Mouse (Mus musculus): ENCODE measurements at regions not wholly inside any gene's neighbourhood (a gene's known extent, or its start where the extent isn't known, plus 50 kb on each side); places are given as distances from the start of the nearest gene placed in this dataset.
"Not testable (repeated sequence)": the region's sequence is repeated elsewhere in the genome, so short reads cannot be mapped to it uniquely, and the experiment has no call there.

DNA sequence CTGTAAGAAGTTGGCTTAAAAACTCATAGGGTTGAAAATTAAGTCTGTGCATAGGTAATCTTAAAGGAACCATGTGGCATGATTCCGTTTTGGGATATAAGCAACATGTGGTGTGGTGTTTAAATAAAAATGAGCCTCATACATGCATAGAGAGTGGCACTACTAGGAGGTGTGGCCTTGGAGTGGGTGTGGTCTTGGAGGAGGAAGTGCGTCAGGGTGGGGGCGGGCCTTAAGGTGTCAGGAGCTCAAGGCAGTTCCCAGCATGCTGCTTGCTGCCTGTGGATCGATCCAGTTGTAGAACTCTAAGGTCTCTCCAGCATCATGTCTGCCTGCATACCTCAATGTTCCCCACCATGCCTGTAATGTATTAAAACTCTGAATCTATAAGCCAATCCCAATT, 152.0 kb downstream of the Cand1 start:
- 96% methylated on average over 4 of the region's 4 CpGs for WGBS
- H3K27me3 ChIP-seq: no peaks in the 10 kb centered on the region
- no peak overlapping the region for H3K4me2 ChIP-seq (replicated peaks)
- H3K9me3 ChIP-seq (replicated peaks): no peaks in the 10 kb centered on the region
- no peaks in the 10 kb centered on the region for H3K4me1 ChIP-seq
- ATAC-seq (ENCODE audit: low FRiP score): no peak
- no peak overlapping the region for H3K4me3 ChIP-seq
- H3K27ac ChIP-seq: no peak overlapping the region
- H3K36me3 ChIP-seq: no peaks in the 10 kb centered on the region
- no peak overlapping the region for H3K9ac ChIP-seq

DNA sequence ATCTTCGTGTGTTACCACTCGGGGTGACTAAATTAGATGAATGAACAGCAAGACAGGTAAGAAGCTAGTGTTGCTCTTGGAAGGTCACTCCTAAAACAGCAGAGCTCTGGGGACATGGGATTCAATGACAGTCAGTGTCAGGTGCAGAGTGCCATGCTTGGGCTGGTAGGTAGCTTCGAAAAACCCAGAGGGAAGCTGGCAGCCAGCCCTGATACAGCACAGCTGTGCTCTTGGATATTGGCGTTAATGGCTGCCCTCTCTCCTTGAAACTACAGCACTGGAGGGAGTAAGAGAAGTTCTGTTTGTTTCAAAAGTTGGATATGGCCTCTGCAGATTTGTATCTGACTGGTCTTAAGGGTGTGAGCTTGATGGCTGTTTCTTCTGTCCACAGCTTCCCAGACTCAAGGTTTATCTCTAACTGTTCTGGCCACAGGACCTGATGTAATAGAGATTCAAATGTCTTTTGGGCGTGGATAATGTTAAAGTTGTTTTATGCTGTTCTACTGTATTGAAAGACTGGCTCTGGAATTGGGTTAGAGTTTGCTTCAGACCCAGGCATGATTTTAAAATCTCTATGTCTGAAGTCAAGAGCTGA, 152.7 kb downstream of the Cand1 start:
- Histone ChIP-seq H3K27ac (no peak overlapping the region), H3K4me1 (no peaks in the 10 kb centered on the region), H3K36me3 (no peaks in the 10 kb centered on the region), H3K9ac (no peak overlapping the region), H3K4me3 (no peak overlapping the region), H3K27me3 (no peaks in the 10 kb centered on the region), H3K9me3 (replicated peaks) (no peaks in the 10 kb centered on the region), H3K4me2 (replicated peaks) (no peak overlapping the region)
- WGBS: 94% methylated on average over 5 of the region's 5 CpGs
- no peak for ATAC-seq (ENCODE audit: low FRiP score)

DNA sequence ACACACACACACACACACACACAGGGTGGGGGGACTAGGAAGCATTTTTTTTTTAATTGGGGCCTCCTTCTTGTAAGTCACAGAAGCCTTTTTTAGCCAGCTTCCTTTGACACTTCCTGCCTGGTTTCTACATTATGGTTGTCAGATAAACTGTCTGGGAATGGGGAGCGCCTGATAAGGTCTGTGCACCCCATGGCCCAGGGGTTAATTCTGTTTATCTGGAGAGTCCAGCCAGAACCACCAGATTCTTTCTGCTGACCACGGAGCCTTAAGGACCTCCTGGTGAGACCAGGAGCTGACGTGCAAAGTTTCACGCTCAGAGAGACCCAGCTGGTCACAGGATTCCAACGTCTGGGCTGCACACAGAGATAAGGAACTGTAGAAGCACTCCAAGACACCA, 153.4 kb downstream of the Cand1 start:
- H3K27me3 ChIP-seq: no peaks in the 10 kb centered on the region
- ATAC-seq (ENCODE audit: low FRiP score): no peak
- H3K4me3 ChIP-seq: no peak overlapping the region
- WGBS: 68% methylated on average over 5 of the region's 5 CpGs
- H3K27ac ChIP-seq: no peak overlapping the region
- no peak overlapping the region for H3K9ac ChIP-seq
- H3K9me3 ChIP-seq (replicated peaks): no peaks in the 10 kb centered on the region
- no peak overlapping the region for H3K4me2 ChIP-seq (replicated peaks)
- no peaks in the 10 kb centered on the region for H3K36me3 ChIP-seq
- H3K4me1 ChIP-seq: no peaks in the 10 kb centered on the region

DNA sequence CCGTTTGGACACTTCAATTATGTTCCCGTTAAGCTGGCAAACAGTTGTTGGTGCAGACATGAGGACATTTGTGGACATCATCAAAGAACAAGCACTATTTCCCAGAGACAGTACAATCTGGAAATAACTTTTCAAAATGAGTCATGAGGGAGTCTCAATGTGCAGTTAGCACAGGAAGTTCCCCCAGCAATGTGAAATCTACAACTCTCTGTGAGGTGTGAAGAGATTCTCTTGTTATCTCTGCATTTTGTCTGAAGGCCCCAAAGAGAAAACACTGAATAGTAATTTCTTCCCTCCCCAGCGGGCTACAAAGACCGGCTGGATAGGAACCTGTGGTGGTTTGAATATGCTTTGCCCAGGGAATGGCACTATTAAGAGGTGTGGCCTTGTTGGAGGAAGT, 156.4 kb downstream of the Cand1 start:
- H3K36me3 ChIP-seq: no peaks in the 10 kb centered on the region
- no peaks in the 10 kb centered on the region for H3K9me3 ChIP-seq (replicated peaks)
- 79% methylated on average over 4 of the region's 4 CpGs for WGBS
- no peak overlapping the region for H3K4me3 ChIP-seq
- ATAC-seq (ENCODE audit: low FRiP score): no peak
- no peaks in the 10 kb centered on the region for H3K27me3 ChIP-seq
- H3K4me1 ChIP-seq: peaks cover 5% of the 10 kb centered on the region; the same call in 1 of the 2 replicates
- no peak overlapping the region for H3K9ac ChIP-seq
- no peak overlapping the region for H3K27ac ChIP-seq
- H3K4me2 ChIP-seq (replicated peaks): no peak overlapping the region

DNA sequence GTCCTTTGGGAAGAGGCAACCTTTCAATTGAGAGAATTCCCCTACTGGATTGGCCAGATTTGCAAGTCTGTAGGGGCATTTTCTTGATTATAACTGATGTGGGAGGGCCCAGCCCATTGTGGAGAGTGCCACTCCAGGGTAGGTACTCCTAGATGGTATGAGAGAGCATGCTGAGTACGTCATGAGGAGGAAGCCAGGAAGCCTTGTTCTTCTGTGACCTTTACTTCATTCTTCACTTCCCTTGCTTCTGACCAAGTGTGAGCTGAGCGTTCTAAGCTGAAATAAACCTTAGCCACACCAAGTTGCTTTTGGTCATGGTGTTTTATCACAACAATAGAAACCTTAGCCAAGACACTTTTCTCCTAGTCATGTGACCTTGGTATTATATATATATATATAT, 157.0 kb downstream of the Cand1 start:
- no peak overlapping the region for H3K9ac ChIP-seq
- H3K4me3 ChIP-seq: no peak overlapping the region
- H3K27me3 ChIP-seq: no peaks in the 10 kb centered on the region
- no peak for ATAC-seq (ENCODE audit: low FRiP score)
- peaks cover 5% of the 10 kb centered on the region; the same call in 1 of the 2 replicates for H3K4me1 ChIP-seq
- H3K9me3 ChIP-seq (replicated peaks): no peaks in the 10 kb centered on the region
- H3K36me3 ChIP-seq: no peaks in the 10 kb centered on the region
- no peak overlapping the region for H3K27ac ChIP-seq
- no peak overlapping the region for H3K4me2 ChIP-seq (replicated peaks)
- WGBS: 73% methylated on average over 2 of the region's 2 CpGs

DNA sequence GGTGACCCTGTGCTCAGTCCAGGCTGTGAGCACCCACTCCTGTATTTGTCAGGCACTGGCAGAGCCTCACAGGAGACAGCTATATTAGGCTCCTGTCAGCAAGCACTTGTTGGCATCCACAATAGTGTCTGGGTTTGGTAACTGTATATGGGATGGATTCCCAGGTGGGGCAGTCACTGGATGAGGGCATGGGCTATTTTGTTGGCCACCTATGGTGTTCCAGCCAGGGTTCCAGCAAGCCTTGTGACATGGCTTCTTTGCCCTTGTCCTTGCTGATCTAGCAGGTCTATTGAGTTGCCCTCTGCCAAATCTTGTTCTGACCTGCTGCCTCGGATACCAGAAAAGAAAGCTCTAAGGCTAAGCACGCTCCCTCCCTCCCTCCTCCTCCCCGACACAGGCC, 158.1 kb downstream of the Cand1 start:
- not testable (repeated sequence) for H3K9me3 ChIP-seq (replicated peaks); H3K4me2 ChIP-seq (replicated peaks); H3K4me1 ChIP-seq; ATAC-seq (ENCODE audit: low FRiP score); H3K36me3 ChIP-seq; H3K27me3 ChIP-seq; H3K27ac ChIP-seq; H3K9ac ChIP-seq; H3K4me3 ChIP-seq
- 93% methylated on average over 3 of the region's 3 CpGs for WGBS

DNA sequence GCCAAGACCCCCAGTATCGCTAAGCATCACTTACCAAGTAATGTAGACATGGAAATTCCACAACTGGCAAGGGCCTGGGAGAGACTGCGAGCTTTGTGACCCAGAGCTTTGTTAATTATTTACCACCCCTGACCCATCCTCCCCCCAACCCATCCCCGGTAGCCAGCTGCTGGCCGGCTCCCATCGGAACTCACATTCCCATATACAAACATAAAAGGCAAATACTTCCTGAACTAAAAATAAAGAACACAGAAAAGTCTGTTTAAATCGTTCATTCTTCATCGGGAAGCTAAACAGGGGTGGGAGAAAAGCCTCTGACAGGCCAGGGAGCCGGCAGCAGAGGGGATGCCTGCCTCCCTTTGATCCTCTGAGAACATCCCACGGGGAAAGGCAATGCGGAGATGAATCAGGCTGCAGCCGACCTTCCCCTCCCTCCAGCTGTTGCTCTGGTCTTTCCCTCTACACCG, 163.7 kb downstream of the Cand1 start:
- no peaks in the 10 kb centered on the region for H3K9me3 ChIP-seq (replicated peaks)
- no peak for ATAC-seq (ENCODE audit: low FRiP score)
- no peak overlapping the region for H3K9ac ChIP-seq
- no peaks in the 10 kb centered on the region for H3K36me3 ChIP-seq
- H3K4me2 ChIP-seq (replicated peaks): peak overlapping the region; percentile 25
- 8% methylated on average over 12 of the region's 12 CpGs for WGBS
- H3K27me3 ChIP-seq: no peaks in the 10 kb centered on the region
- H3K27ac ChIP-seq: no peak overlapping the region
- H3K4me1 ChIP-seq: peaks cover 13% of the 10 kb centered on the region; the same call in 1 of the 2 replicates
- no peak overlapping the region for H3K4me3 ChIP-seq

DNA sequence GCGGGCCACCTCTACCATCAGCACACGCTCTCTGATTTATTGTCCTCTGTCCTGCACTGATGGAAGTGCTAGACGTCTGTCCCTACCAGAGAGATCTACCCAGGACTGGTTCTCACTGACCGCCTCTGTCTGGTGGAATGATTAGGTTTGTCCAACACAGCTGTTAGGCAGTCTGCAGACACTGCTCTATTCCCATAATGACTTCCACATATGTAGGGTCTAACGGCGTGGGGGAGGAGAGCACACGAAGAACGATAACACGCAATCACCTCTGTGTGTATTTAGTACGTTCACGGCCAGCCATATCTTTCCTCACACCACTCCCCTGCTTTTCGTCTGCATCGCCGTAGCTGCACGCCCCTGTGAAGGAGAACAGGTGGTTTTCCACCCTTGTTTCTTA, 165.0 kb downstream of the Cand1 start:
- H3K4me3 ChIP-seq: no peak overlapping the region
- H3K36me3 ChIP-seq: no peaks in the 10 kb centered on the region
- H3K27ac ChIP-seq: no peak overlapping the region
- ATAC-seq (ENCODE audit: low FRiP score): no peak
- H3K4me1 ChIP-seq: peaks cover 13% of the 10 kb centered on the region; the same call in 1 of the 2 replicates
- H3K27me3 ChIP-seq: no peaks in the 10 kb centered on the region
- H3K9me3 ChIP-seq (replicated peaks): no peaks in the 10 kb centered on the region
- no peak overlapping the region for H3K4me2 ChIP-seq (replicated peaks)
- no peak overlapping the region for H3K9ac ChIP-seq
- 80% methylated on average over 15 of the region's 15 CpGs for WGBS

DNA sequence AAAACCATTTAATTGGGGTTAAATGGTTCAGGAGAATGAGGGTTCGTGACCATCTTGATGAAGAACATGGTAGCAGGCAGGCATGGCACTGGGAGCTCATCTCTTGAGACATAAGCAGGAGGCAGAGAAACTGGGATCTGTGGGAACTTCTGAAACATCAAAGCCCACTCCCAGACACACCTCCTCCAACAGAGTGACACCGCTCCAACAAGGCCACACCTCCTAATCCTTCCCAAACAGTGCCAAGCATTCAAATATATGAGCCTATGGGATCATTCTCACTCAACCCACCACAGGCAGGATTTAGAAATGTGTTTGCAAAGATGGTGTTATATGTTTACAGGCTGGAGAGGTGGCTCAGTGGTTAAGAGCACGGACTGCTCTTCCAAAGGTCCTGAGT, 165.9 kb downstream of the Cand1 start:
- no peaks in the 10 kb centered on the region for H3K36me3 ChIP-seq
- no peaks in the 10 kb centered on the region for H3K27me3 ChIP-seq
- H3K4me1 ChIP-seq: peaks cover 10% of the 10 kb centered on the region; the same call in 1 of the 2 replicates
- no peak overlapping the region for H3K9ac ChIP-seq
- no peak overlapping the region for H3K4me2 ChIP-seq (replicated peaks)
- no peak overlapping the region for H3K27ac ChIP-seq
- WGBS: 95% methylated on average over 3 of the region's 3 CpGs
- H3K4me3 ChIP-seq: no peak overlapping the region
- no peaks in the 10 kb centered on the region for H3K9me3 ChIP-seq (replicated peaks)
- ATAC-seq (ENCODE audit: low FRiP score): no peak

DNA sequence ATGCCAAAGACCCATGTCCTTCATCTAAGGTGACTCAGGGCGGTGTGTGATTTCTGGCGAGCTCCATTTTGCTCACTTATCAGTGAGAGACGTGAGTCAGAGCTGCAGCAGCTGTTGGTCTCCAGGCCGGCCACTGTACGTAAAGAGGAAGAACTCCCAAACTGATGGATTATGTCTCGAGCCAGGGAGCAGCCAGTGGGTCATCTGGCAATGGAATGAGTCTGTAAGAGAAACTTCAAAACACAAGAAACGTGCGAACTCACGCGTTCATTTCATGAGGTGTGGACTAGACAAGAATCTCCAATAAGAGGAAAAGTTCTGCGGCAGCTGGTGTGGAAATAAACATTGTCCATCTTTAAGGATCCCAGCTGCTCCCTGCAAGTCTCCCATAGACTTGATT, 170.4 kb downstream of the Cand1 start:
- Histone ChIP-seq H3K36me3 (no peaks in the 10 kb centered on the region), H3K4me3 (no peak overlapping the region), H3K9me3 (replicated peaks) (no peaks in the 10 kb centered on the region), H3K27me3 (no peaks in the 10 kb centered on the region), H3K4me2 (replicated peaks) (no peak overlapping the region), H3K27ac (no peak overlapping the region), H3K9ac (no peak overlapping the region), H3K4me1 (peaks cover 7% of the 10 kb centered on the region; the same call in 1 of the 2 replicates)
- WGBS: 86% methylated on average over 11 of the region's 11 CpGs
- no peak for ATAC-seq (ENCODE audit: low FRiP score)

DNA sequence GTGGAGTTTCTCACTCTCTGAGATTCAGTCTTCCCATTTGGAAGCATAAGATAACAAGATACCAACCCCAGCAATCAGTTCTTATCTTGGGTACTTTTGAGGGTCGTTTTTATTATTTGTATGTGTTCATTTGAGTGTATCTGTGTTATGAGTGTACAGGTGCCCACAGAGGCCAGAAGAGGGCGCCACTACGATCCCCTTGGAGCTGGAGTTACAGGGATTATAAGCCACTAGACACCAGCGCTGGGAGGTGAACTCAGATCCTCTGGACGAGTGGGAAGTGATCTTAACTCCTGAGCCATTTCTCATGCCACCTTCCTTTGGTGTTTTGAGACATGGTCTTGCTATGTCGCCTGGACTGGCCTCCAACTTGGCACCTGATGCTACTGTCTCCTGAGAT, 172.0 kb downstream of the Cand1 start:
- no peak overlapping the region for H3K4me3 ChIP-seq
- H3K27me3 ChIP-seq: no peaks in the 10 kb centered on the region
- no peaks in the 10 kb centered on the region for H3K9me3 ChIP-seq (replicated peaks)
- peaks cover 7% of the 10 kb centered on the region; the same call in 1 of the 2 replicates for H3K4me1 ChIP-seq
- H3K4me2 ChIP-seq (replicated peaks): no peak overlapping the region
- H3K36me3 ChIP-seq: no peaks in the 10 kb centered on the region
- no peak overlapping the region for H3K27ac ChIP-seq
- no peak overlapping the region for H3K9ac ChIP-seq
- WGBS: 89% methylated on average over 6 of the region's 6 CpGs
- ATAC-seq (ENCODE audit: low FRiP score): no peak

DNA sequence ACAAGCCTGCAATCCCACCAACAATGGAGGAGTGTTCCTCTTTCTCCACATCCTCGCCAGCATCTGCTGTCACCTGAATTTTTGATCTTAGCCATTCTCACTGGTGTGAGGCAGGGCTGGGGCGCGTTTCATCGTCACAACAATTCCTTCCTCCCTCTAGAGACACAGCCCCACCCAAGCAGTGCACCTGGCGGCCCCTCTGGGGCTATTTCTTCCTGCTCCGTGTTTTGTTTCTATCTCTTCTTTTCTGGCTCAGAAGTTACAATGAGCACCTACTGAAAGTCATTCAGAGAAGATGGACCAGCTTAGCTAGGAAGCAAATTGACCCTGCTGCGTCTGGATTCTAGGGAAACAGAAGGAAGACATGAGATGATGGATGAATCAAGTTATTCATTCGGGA, 172.5 kb downstream of the Cand1 start:
- no peaks in the 10 kb centered on the region for H3K9me3 ChIP-seq (replicated peaks)
- H3K4me3 ChIP-seq: no peak overlapping the region
- ATAC-seq (ENCODE audit: low FRiP score): no peak
- 89% methylated on average over 8 of the region's 8 CpGs for whole genome bisulfite sequencing
- no peaks in the 10 kb centered on the region for H3K36me3 ChIP-seq
- H3K9ac ChIP-seq: no peak overlapping the region
- no peaks in the 10 kb centered on the region for H3K27me3 ChIP-seq
- no peak overlapping the region for H3K27ac ChIP-seq
- H3K4me1 ChIP-seq: peaks cover 7% of the 10 kb centered on the region; the same call in 1 of the 2 replicates
- no peak overlapping the region for H3K4me2 ChIP-seq (replicated peaks)

DNA sequence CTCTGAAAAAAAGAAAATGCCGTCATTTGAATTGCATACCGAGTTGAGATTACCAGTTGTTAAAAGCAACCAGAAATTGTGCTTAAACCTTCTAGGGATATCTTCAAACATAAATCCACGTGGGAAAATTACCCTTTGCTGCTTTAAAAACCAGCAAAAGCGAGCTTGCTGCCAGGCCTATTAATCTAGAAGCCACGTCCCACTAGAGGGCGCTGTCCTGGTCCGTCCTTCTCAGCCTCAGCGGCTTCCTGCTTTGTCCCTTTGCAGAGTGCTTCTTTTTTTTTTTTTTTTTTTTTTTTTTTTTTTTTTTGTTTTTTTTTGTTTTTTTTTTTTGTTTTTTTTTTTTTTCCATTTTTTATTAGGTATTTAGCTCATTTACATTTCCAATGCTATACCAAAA, 173.9 kb downstream of the Cand1 start:
- Histone ChIP-seq H3K27me3 (no peaks in the 10 kb centered on the region), H3K4me2 (replicated peaks) (no peak overlapping the region), H3K9ac (no peak overlapping the region), H3K27ac (no peak overlapping the region), H3K36me3 (no peaks in the 10 kb centered on the region), H3K4me3 (no peak overlapping the region), H3K4me1 (peaks cover 7% of the 10 kb centered on the region; the same call in 1 of the 2 replicates), H3K9me3 (replicated peaks) (no peaks in the 10 kb centered on the region)
- 31% methylated on average over 8 of the region's 8 CpGs for WGBS
- ATAC-seq (ENCODE audit: low FRiP score): no peak

Measured in hindbrain, embryonic 12.5 days (tissue).